Mouse (Mus musculus) midbrain, postnatal 0 days (tissue): ENCODE measurements around the gene Klc2. TPM values are rescaled to one million over a fixed set of nuclear protein-coding genes. Genes with fewer than 3 reads are reported as not detected.
A peak's percentile ranks its signal among the peaks of the same experiment; 100 is the strongest.
"Not testable (repeated sequence)": the region's sequence is repeated elsewhere in the genome, so short reads cannot be mapped to it uniquely, and the experiment has no call there.

Source experiments
- ATAC-seq: fragments of 200-750 bp; cut with Nextera tagmentation; 2 replicates; pipeline ENCODE4 v1.8.0; 2017; ENCODE audit warnings: moderate number of reproducible peaks, mild to moderate bottlenecking, moderate TSS enrichment, moderate library complexity; ENCODE audit not compliant: low FRiP score
- DNase-seq: peaks from one replicate; pipeline ENCODE4 v3.0.0-alpha.2; 2015; ENCODE audit warnings: low spot score
- H3K27ac ChIP-seq: fragments of 300-500 bp; sonication (generic); 2 replicates; pipeline ENCODE4 v1.5.1; 2014; ENCODE audit warnings: low read depth, mild to moderate bottlenecking, low read length, mixed read lengths
- H3K27me3 ChIP-seq: fragments of 300-500 bp; sonication (generic); 2 replicates; pipeline ENCODE4 v1.6.1; 2014; ENCODE audit warnings: low read length, control low read depth, mixed read lengths; ENCODE audit not compliant: insufficient read depth
- H3K36me3 ChIP-seq: fragments of 300-500 bp; sonication (generic); 2 replicates; pipeline ENCODE4 v1.6.1; 2014; ENCODE audit warnings: low read length, control low read depth, mixed read lengths; ENCODE audit not compliant: insufficient read depth
- H3K4me1 ChIP-seq: fragments of 300-500 bp; sonication (generic); 2 replicates; pipeline ENCODE4 v1.6.1; 2014; ENCODE audit warnings: mild to moderate bottlenecking, control low read depth, antibody characterized with exemption, low read length, mixed read lengths; ENCODE audit not compliant: insufficient read depth
- H3K4me2 ChIP-seq: fragments of 300-500 bp; sonication (generic); 2 replicates; pipeline ENCODE4 v1.6.1; 2014; ENCODE audit warnings: low read depth, mild to moderate bottlenecking, low read length, mixed read lengths; ENCODE audit not compliant: poor library complexity, severe bottlenecking
- H3K4me3 ChIP-seq: fragments of 300-500 bp; sonication (generic); 2 replicates; pipeline ENCODE4 v1.5.1; 2014; ENCODE audit warnings: low read depth, mild to moderate bottlenecking, low read length, moderate library complexity
- H3K9ac ChIP-seq: fragments of 300-500 bp; sonication (generic); replicated peaks from 2 replicates; pipeline ENCODE4 v1.6.1; 2014; ENCODE audit warnings: mild to moderate bottlenecking, low read length, moderate library complexity, mixed read lengths; ENCODE audit not compliant: poor library complexity, severe bottlenecking
- H3K9me3 ChIP-seq: fragments of 300-500 bp; sonication (generic); 2 replicates; pipeline ENCODE4 v1.6.1; 2016; ENCODE audit warnings: low read length, control low read depth
- CTCF ChIP-seq: IDR thresholded peaks from 2 replicates; pipeline ENCODE4 v1.5.1; 2016; ENCODE audit warnings: antibody characterized with exemption, mild to moderate bottlenecking
- WGBS: fragments of 180-500 bp; shearing (Covaris S2); extraction: QIAGEN DNeasy Blood & Tissue Kit; methylation state at CpG from one replicate; pipeline ENCODE4 v1.1.7; 2014; 5-methylcytosine and 5-hydroxymethylcytosine counted together
- polyA plus RNA-seq: library from polyadenylated mRNA; unstranded; fragments of >200 nt; fragmentation: Nextera tagmentation; extraction: Ambion mirVana; gene quantifications from 2 replicates; pipeline ENCODE4 v1.2.1, GENCODE M21; 2015
- total RNA-seq: library from RNA; depleted of rRNA; stranded (reverse); fragments of >200 nt; gene quantifications from 2 replicates; pipeline ENCODE4 v1.2.3, GENCODE M21; 2014

The Klc2 gene
- total and polyA plus RNA-seq, 2 experiments from 2014 or later, result 67.9 to 201 TPM

- H3K9me3 ChIP-seq, result no peaks in the 10 kb centered on the region
- H3K36me3 ChIP-seq, result peaks cover 40% of the 10 kb centered on the region
- no peaks in the 10 kb centered on the region for H3K27me3 ChIP-seq
- H3K9ac ChIP-seq, result no peak overlapping the region
- 41% methylated on average over 3 of the region's 3 CpGs for WGBS
- ATAC-seq (peak; percentile 23; the same call in 1 of the 2 replicates), DNase-seq (peak; percentile 87)
- peak; percentile 82 for TF ChIP-seq CTCF
- H3K4me1 ChIP-seq, result no peaks in the 10 kb centered on the region
- no peak overlapping the region for H3K27ac ChIP-seq
- no peak overlapping the region for H3K4me3 ChIP-seq
- H3K4me2 ChIP-seq, result no peak overlapping the region
Observed at GRCm38 (mm10) chr19:5151331-5151730, 33.0 kb upstream of the Klc2 start.

DNA sequence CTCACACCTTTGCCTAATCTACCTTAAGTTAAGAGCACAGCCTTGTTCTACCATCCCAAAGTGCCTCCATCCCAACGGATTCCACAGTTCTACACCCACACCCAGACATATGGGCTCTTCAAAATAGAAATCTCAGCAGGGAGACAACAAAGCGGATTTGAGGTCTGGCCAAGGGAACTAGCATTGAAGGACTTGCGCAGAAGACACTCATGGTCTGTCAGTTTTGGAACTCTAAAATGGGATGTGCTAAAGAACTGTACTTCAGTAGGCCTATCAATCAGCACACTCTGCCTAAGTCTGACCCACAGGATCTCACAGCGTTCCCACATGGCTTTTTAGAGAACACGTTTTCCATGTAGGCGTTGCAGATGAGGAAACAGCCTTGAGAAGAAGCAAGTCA, 32.0 kb upstream of the Klc2 start:
- H3K4me3 ChIP-seq, result no peak overlapping the region
- no peaks in the 10 kb centered on the region for H3K27me3 ChIP-seq
- TF ChIP-seq CTCF, result no peak
- DNase-seq (no peak), ATAC-seq (no peak)
- no peaks in the 10 kb centered on the region for H3K9me3 ChIP-seq
- no peak overlapping the region for H3K4me2 ChIP-seq
- H3K4me1 ChIP-seq, result no peaks in the 10 kb centered on the region
- H3K36me3 ChIP-seq, result peaks cover 44% of the 10 kb centered on the region
- no peak overlapping the region for H3K9ac ChIP-seq
- H3K27ac ChIP-seq, result no peak overlapping the region
- 92% methylated on average over 6 of the region's 6 CpGs for WGBS

- H3K9me3 ChIP-seq, H3K4me1 ChIP-seq, ATAC-seq, DNase-seq, H3K9ac ChIP-seq, H3K4me2 ChIP-seq, H3K27me3 ChIP-seq, H3K4me3 ChIP-seq, H3K27ac ChIP-seq: not testable (repeated sequence)
- 75% methylated on average over 6 of the region's 6 CpGs for WGBS
- H3K36me3 ChIP-seq, result peaks cover 49% of the 10 kb centered on the region
Observed at GRCm38 (mm10) chr19:5149041-5149440, 30.7 kb upstream of the Klc2 start.

- H3K4me3 ChIP-seq, result no peak overlapping the region
- 0 out of 2 replicates have a peak, but pooled peaks have one; percentile 34 for ATAC-seq
- peak; percentile 82 for TF ChIP-seq CTCF
- no peak overlapping the region for H3K4me2 ChIP-seq
- no peak overlapping the region for H3K9ac ChIP-seq
- peak; percentile 76 for DNase-seq
- H3K36me3 ChIP-seq, result peaks cover 62% of the 10 kb centered on the region
- H3K9me3 ChIP-seq, result no peaks in the 10 kb centered on the region
- no peak overlapping the region for H3K27ac ChIP-seq
- H3K4me1 ChIP-seq, result no peaks in the 10 kb centered on the region
- WGBS, result 7% methylated on average over 2 of the region's 2 CpGs
- no peaks in the 10 kb centered on the region for H3K27me3 ChIP-seq
Observed at GRCm38 (mm10) chr19:5139640-5140039, 21.3 kb upstream of the Klc2 start.

DNA sequence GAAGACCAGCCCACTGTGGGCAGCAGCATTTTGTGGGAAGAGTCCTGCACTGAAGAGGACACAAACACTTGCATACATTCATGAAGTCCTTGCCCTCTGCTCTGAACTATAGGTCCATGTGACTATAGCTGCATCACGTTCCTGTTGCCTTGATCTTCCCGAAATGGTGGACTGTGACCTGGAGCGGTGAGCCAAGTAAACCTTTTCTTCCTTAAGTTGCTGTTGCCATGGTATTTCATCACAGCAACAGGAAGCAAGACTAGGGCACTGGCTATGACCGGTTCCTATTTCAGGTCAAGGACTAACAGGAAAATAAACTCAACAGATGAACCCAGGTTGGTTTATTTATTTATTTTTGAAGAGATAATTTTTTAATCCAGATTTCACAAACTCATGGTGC, 12.9 kb upstream of the Klc2 start:
- DNase-seq, result no peak
- TF ChIP-seq CTCF, result no peak
- no peak for ATAC-seq
- H3K9ac ChIP-seq, result no peak overlapping the region
- no peaks in the 10 kb centered on the region for H3K4me1 ChIP-seq
- H3K4me2 ChIP-seq, result no peak overlapping the region
- H3K36me3 ChIP-seq, result peaks cover 27% of the 10 kb centered on the region
- no peaks in the 10 kb centered on the region for H3K9me3 ChIP-seq
- no peaks in the 10 kb centered on the region for H3K27me3 ChIP-seq
- no peak overlapping the region for H3K4me3 ChIP-seq
- 80% methylated on average over 4 of the region's 4 CpGs for WGBS
- no peak overlapping the region for H3K27ac ChIP-seq

DNA sequence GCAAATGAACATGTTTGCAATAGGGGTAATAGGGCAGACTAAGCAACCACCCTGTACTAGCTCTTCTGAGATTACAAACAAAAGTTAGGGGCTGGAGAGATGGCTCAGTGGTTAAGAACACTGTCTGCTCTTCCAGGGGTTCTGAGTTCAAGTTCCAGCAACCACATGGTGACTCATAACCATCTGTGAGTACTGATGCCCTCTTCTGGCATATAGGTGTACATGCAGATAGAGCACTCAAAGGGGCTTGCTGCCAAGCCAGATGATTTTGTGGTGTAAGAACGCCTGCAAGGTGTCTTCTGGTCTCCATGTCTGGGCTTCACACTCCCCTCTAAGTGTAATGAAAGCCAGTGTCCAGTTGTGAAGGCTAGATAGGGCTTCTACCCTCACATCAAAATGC, 11.4 kb upstream of the Klc2 start:
- Histone ChIP-seq H3K9me3 (no peaks in the 10 kb centered on the region), H3K27ac (no peak overlapping the region), H3K4me3 (no peak overlapping the region), H3K9ac (no peak overlapping the region), H3K36me3 (peaks cover 20% of the 10 kb centered on the region), H3K4me2 (no peak overlapping the region), H3K27me3 (no peaks in the 10 kb centered on the region), H3K4me1 (no peaks in the 10 kb centered on the region)
- peak; percentile 25 for DNase-seq
- WGBS, result 50% methylated on average over 1 of the region's 1 CpGs
- peak; percentile 67 for TF ChIP-seq CTCF
- no peak for ATAC-seq
